Mouse (Mus musculus): ENCODE results near the gene Stk11. TPM values are rescaled to one million over a fixed set of nuclear protein-coding genes. Genes with fewer than 3 reads are reported as not detected.
A peak's percentile ranks its signal among the peaks of the same experiment; 100 is the strongest.

Stk11 gene
- total RNA-seq, 2 experiments from 2014 or later, result 174 to 213 TPM

DNA sequence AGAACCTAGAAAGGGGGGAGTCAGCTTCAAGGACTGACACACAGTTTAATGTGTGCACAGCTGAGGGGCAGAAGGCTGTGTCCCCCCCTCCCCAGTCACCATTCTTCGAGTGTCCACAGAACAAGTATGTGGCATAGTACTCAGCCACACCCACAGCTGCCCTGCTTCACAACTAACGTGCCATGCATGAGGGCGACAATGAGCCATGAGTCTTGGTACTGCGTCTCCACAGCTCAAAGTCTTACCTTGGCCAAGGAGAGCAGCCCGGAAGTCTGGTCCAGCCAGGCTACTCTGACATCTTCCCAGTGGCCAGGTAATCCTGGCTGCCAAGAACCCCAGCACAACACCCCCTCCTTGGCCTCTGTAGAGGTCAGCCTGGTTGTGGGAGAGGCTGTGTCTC lies 22.9 kb upstream of the Stk11 start:
- no peak for ATAC-seq (replicated peaks; ENCODE audit: low FRiP score, low TSS enrichment, poor library complexity, severe bottlenecking)

DNA sequence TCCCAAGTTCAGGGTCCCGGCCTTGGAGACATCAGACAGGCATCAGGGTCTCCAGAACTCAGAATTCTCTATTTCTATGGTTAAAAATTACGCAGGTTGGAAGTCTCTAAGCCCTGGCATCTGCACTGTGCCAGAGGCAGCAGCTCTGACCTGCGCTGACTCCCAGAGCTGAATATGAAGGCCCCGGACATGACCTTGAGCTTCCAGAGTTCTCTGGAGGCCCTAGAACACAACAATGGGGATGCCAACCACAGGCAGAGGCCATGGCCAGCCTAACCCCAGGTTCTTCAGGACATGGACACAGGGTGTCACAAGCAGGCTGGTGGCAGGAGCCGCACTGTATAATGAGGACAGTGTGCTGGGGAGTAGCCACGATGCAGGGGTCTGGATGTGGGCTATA lies 21.5 kb upstream of the Stk11 start:
- no peak for ATAC-seq (replicated peaks; ENCODE audit: low FRiP score, low TSS enrichment, poor library complexity, severe bottlenecking)

DNA sequence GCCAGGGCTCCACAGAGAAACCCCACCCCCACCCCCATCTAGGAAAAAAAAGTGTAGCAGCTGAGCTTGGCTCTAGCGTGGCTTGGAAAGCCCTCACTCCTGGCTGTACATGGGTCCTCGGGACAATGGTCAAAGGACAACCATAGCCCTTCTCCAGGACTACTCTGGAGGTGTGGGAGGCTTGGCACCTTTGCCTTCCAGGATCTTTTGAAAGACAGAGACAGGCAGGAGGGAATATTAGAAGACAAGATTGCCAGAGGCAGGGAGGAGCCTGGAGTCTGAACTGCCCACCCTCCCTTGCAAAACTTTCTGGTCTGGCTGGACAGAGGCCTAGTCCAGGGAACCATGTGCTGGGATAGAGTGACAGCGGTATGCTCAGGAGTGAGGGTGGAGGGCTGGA lies 20.9 kb upstream of the Stk11 start:
- ATAC-seq (replicated peaks; ENCODE audit: low FRiP score, low TSS enrichment, poor library complexity, severe bottlenecking), result no peak

DNA sequence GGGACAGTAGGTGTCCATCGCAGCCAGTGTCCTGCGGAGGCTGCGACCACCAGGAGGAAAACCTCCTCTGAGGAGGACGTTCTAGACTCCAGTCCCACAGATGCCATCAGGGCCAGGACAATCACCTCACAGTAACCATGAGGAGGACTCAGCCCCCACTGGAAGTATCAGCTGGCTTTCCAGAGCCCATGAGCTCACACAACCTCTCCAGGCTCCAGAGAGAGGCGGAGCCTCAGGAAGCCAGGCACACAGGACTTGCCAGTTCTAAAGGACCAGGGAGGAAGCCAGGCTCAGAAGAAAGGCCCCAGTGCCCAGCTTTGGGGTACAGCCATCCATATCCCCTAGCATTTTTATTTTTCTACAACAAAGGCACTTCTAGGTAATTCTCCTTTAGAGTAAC lies 20.1 kb upstream of the Stk11 start:
- ATAC-seq (replicated peaks; ENCODE audit: low FRiP score, low TSS enrichment, poor library complexity, severe bottlenecking), result no peak

DNA sequence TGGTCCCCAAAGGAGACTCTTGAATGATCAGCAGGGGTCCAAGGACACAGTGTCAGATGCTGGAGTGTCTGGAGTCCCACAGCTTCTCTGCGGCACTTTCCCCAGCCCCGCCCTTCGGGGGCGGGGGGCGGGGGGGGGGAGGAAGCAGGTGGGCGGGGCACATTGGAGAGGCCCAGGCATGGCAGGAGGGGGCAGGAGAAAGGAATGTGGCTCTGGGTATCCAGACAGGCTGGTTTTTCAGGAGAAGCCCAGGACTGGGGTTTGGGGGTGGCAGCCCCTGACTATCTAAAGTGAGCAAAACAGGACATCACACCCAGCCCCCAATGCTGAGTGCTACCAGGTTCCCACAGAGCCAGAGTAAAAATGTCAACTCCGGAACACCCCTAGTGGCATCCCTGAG lies 18.3 kb upstream of the Stk11 start:
- ATAC-seq (replicated peaks; ENCODE audit: low FRiP score, low TSS enrichment, poor library complexity, severe bottlenecking), result no peak

DNA sequence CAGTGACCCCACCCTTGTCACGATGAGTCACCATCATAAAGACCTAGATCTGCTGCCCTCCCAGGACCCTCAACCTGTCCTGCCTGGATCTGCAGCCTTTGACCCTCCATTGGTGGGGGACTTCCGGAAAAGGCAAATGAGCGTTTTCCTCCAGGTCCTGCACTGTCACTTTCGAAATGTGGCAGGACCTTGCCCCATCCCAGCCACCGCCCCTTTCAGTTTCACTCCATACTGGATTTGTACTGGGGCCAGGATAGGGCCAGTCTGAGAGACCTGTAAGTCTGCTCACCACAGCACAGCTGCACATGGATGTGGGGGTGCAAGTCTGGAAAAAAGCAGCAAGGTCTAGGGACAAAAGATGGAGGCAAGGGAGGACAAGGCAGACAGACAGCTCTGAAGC lies 17.0 kb upstream of the Stk11 start:
- ATAC-seq (replicated peaks; ENCODE audit: low FRiP score, low TSS enrichment, poor library complexity, severe bottlenecking), result no peak

DNA sequence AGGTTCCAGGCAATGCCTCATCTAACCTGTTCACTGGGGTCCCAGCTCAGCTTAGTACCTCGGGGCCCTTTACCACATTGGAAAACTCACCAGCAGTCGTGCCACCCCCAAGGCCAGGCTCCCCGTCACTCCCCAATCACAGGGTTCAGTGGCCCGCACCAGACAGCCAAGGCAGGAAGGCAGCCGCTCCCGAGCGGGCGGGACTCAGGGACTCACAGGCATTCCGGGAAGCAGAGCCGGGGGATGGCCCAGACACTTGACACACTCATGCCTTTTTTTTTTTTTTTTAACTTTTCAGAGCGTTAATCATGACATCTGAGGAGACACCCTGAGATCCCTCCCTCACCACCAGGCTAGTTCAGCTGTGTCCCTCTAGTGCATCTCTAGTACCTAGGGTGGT lies 14.6 kb upstream of the Stk11 start:
- no peak; the same call in 1 of the 2 replicates for ATAC-seq (replicated peaks; ENCODE audit: low FRiP score, low TSS enrichment, poor library complexity, severe bottlenecking)

DNA sequence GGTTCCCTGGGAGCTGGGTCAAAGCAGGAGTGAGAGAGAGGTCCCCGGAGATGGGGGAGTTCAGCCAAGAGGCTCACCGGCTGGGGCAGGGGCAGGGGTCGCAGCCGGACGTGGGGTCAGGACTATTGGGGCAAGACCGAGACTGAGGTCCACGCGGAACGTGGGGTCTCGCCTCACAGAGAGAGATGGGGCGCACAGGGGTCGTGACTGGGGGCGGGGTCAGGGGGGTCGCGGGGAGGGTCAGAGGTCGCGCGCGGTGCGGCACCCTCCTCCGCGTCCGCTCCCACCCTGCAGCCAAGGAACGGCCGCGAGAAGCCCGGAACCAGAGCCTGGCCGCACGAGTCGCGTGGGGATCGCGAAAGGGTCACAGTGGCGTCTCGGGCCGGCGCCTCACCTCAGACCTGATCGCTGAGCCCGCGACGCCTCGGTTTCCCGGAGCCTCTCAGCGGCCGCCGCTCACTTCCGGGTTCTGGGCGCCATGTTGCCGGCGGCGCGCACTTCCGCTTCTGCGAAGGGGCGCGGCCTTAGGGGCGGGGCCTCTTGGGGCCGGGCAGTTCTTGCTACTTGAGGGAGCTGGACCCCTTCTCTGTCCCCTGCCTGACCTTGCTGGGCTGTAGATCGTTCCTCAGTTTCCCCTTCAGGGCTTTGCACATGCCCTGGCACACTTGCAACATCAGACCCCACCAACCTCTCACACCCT lies 13.2 kb upstream of the Stk11 start:
- peak; percentile 84 for ATAC-seq (replicated peaks; ENCODE audit: low FRiP score, low TSS enrichment, poor library complexity, severe bottlenecking)

DNA sequence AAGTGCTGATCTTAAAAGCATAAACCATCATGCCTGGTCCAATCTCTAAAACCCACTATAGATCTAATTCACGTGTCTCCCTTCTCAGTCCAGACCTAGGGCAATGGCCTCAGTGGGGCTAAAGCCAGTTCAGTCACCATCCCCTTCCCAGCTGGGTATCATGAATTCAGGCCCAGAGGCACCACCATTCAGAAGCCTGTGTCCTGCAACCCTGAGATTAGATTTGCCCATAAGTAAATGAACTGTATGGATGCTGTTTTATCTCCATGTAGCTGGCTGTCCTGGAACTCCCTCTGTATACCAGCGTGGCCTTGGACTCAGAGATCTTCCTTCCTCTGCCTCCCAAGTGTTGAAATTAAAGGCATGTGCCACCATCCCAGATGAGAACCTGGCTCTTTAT lies 12.6 kb upstream of the Stk11 start:
- ATAC-seq (replicated peaks; ENCODE audit: low FRiP score, low TSS enrichment, poor library complexity, severe bottlenecking), result peak; percentile 73

DNA sequence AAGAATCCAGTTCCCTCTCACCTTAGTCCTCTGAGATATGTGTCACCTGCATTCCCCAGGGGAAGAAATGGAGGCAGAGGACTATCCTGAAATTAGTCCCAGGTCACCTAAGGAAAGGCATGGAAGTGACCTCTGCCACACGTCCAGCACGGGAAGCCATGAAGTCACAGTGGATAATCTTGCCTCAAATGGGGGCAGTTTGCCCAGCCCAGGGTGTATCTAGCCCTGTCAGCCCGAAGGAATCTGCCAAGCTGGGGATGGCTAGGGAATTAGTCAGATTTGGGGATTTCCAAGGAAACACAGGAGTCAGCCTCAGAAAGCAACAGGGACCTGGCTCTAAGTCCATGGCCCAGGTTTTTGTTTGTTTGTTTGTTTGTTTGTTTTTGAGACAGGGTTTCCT lies 11.4 kb upstream of the Stk11 start:
- ATAC-seq (replicated peaks; ENCODE audit: low FRiP score, low TSS enrichment, poor library complexity, severe bottlenecking), result no peak

DNA sequence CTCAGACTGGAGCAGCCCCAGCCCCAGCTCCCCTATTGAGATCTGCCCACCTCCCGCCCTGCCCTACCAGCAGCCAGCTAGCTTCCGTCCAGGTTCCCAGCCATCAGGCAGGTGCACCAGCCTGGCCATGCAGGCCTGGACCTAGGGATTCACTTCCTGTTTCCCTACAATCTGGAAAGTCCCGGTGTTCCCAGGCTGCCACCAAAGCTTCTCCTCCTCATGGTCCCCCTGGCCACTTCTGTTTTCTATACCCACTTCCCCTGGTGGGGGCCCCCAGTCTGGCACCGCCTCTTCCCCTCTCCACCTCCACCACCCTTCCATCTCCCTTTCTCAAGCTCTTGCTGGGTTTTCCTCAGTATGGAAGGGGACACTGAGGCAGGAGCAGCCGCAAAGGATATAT lies 10.1 kb upstream of the Stk11 start, which contains the start of gene Sbno2:
Gene Sbno2, minus strand, starts transcription at position 112 of the 400 bp plus-strand sequence.
- no peak for ATAC-seq (replicated peaks; ENCODE audit: low FRiP score, low TSS enrichment, poor library complexity, severe bottlenecking)

DNA sequence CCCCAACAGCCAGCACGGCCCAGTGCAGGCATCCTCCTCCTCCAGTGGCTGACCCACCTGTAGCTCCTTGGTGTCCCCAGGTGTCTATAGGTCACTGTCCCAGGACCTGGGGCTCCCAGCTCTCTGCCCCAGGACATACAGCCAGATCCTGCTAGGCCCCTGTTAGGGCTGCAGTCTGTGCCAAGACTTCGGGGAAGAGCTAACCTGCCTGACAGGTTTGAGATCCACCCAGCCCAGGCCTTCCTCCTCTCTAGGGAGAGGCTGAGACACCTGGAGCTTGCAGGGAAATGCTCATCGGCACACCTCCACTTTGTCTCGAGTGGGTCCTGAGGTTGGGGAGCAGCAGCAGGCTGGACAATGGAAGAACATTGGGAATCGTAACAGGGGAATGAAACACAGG lies 9.7 kb upstream of the Stk11 start:
- ATAC-seq (replicated peaks; ENCODE audit: low FRiP score, low TSS enrichment, poor library complexity, severe bottlenecking), result no peak

DNA sequence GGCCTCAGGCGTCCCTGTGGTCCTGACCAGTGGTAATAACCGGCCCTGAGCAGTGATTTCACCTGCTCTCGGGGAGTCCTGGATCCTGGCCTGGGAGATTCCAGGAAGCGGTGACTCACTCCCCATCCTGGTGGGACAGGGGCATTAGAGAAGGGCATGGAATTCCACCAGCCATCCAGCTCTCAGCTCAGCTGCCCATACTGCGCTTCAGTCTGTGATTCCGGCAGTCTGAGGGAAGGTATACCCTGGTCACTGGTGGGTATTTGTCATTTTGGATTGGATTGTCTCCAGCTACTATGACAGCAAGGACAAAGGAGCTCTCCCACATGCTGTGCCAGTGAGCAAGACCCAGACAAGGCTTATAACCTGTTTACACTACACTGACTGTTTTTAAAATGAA lies 7.9 kb upstream of the Stk11 start:
- no peak for ATAC-seq (replicated peaks; ENCODE audit: low FRiP score, low TSS enrichment, poor library complexity, severe bottlenecking)

DNA sequence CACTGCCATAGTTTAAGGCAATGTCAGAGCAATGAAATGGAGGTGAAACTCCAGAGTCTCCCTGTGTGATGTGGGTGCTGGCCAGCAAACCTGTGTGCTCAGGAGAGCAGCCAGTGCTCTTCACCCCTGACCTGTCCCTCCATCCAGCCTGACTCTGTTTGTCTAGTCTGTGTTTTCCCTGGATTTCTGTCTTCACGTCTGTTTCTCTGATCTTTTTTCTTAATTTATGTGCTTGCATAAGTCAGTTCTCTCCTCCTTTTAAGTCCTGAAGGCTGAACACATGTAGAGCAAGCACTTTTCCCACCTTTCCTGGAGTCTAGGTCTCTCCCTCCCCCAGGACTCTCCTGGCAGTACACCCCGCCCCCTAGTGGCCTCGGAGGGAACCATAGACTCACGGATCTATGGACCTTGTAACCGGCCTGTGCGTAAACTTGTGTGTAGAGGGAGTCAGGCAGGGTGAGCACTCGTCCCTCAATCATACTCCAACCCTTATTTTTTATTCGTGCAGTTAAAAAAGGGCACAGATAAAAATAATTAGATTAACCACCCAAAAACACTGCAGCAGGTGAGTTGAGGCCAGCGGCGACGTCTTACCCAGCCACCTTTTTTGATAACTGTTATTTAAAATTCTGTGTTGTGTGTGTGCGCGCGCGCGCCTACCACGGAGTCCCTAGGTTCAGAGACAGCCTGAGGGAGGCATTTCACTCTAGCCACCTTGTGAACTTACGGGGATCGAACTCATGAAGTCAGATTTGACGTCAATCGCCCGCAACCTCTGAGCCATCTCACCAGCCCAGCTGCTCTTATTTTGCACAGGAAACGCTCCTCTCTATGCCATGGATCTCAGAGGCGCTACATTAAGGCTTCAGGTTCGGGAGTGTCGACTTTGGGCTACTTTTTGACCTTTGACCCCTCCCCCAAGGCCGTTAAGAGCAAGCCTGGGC lies 990 bp upstream of the Stk11 start:
- peak; percentile 53 for ATAC-seq (replicated peaks; ENCODE audit: low FRiP score, low TSS enrichment, poor library complexity, severe bottlenecking)

DNA sequence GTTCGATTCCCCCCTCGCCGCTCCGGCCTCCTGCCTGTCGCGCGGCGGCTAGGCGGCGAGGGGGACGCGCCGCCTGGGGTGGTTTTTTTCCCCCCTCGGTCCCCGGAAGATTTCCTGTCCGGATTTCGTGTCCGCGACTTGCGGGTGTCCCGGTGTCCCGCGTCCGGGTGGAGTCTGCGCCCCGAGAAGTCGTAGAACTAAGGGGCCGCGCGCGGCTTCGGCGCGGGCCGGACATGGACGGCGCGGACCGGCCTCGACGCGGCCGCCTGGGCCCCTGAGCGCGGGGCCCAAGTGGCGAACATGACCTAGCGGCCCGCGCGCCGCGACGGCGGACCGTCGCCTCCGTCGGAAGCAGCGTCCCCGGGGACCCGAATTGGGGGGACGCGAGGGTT lies 337 bp downstream of the Stk11 start:
- no peak for ATAC-seq (replicated peaks; ENCODE audit: low FRiP score, low TSS enrichment, poor library complexity, severe bottlenecking)

DNA sequence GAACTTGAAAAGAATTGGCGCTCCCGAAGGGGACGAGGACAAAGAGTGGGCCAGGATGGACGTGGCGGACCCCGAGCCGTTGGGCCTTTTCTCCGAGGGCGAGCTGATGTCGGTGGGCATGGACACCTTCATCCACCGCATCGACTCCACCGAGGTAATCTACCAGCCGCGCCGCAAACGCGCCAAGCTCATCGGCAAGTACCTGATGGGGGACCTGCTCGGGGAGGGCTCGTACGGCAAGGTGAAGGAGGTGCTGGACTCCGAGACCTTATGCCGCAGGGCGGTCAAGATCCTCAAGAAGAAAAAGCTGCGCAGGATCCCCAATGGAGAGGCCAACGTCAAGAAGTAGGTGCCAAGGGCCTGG lies 942 bp downstream of the Stk11 start:
- ATAC-seq (replicated peaks; ENCODE audit: low FRiP score, low TSS enrichment, poor library complexity, severe bottlenecking), result no peak

DNA sequence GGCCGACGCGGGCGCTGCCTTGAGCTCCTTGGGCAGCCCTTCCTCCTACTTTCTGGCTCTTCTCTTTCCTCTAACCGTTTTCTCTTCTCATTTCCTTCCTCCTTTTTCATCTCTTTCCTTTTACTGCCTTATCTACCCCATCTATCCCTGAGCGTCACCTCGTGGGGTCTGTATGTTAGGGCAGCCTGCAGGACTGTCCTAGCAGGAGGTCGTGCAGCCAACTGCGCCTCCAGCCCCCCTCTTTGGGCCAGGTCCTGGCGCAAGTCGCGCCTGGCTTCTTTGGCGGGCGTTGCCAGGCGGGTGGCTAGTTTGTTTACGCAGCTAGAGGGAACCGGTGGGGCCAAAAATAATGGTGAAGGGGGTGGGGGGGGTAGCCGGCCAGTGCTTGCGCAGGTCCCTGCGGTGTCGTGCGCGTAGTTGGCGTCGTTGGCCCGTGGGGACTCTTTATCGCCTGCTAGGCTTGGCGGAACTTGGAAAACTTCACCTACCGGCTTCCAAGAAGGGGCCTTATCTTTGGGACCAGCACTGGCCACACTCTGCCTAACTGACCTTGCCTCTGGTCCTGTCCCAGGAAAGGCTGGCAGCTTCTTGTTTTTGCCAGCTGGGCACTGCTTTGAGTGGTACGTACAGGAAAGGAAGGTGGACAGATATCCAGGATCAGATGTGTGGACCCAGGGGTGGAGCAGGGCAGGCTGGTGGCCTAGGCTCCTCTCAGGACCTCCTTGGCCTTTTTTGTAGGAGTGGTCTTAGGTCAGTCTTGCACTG lies 1.5 kb downstream of the Stk11 start:
- ATAC-seq (replicated peaks; ENCODE audit: low FRiP score, low TSS enrichment, poor library complexity, severe bottlenecking), result peak; percentile 12

DNA sequence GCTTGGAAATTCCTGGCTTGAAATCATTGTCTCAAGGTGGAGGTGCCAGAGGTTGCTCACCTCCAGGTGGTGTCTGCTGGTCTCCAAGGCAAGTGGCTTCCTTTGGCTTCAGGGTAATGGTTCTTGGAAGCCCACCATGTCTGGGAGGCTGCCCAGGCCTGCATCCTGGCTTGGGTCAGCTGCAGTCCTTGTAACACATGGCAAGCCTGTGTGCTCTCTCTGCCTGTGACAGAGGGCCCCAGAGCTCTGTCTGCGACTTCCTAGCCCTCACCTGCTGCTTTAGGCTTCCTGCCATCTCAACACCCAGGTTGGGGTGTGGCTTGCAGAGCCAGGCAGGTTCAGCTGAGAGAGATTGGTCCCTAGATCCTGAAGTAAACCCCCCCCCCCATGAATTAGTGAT lies 2.1 kb downstream of the Stk11 start:
- ATAC-seq (replicated peaks; ENCODE audit: low FRiP score, low TSS enrichment, poor library complexity, severe bottlenecking), result no peak

DNA sequence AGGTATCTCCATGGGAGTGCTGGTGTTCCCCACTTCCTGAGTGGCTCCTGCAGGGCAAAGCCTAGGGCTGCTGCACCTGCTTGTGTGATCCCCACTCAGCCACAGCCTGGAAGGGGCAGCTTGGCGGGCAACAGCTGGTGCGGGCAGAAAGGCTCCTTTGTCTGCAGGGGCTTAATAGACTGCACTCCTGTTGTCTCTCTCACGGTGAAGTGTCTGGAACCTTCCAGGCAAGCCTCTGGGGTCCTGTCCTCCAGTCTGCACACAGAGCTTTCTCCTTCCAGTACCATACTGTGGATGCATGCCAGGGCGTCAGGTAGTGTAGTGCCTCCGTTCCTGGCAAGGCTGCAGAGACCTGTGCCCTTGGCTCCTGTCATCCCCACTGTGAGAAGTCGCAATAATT lies 2.9 kb downstream of the Stk11 start:
- no peak for ATAC-seq (replicated peaks; ENCODE audit: low FRiP score, low TSS enrichment, poor library complexity, severe bottlenecking)

DNA sequence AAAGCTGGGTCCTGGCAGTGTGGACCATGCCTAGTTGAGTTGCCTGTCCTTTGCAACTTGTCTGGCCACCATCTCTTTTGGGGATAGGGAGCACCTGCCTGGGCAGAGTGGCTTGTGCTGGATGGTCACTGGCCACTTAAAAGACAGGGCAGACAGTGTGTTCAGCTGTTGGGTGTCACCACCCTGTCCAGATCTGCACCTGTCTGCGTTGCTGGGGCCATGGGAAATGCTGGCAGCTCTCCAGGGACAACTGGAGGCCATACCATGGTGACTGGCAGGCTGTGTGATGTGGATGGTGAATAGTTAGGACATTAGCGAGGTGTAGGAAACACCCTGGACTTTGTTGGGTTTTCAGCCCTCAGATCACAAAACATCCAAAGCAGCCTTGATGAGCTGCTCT lies 4.5 kb downstream of the Stk11 start:
- no peak for ATAC-seq (replicated peaks; ENCODE audit: low FRiP score, low TSS enrichment, poor library complexity, severe bottlenecking)
